Mouse (Mus musculus) thymus, adult 2 months (tissue): ENCODE data around the gene Samd4.

Experiments
- CTCF ChIP-seq: fragments of 200-500 bp; IDR thresholded peaks from 2 replicates; pipeline ENCODE4 v1.5.1; 2012; ENCODE audit warnings: mild to moderate bottlenecking, control low read depth, low read length, moderate library complexity, borderline replicate concordance; ENCODE audit not compliant: control insufficient read depth, poor library complexity, insufficient read depth; ENCODE audit errors: extremely low read depth
- POLR2A ChIP-seq: fragments of 200-500 bp; IDR thresholded peaks from 2 replicates; pipeline ENCODE4 v1.6.1; 2012; ENCODE audit warnings: mild to moderate bottlenecking, low read length, control low read depth, moderate library complexity; ENCODE audit not compliant: control insufficient read depth, poor library complexity, insufficient read depth; ENCODE audit errors: extremely low read depth

GRCm38 (mm10) chr14:46914356-46914755 is 31.7 kb downstream of the Samd4 start:
- TF ChIP-seq CTCF: no peak
- TF ChIP-seq POLR2A: no peak
